Mouse (Mus musculus) heart, adult 2 months (tissue): ENCODE results near the gene Hnrnpa2b1.

Source experiments
- EP300 ChIP-seq: fragments of 200-500 bp; IDR thresholded peaks from 2 replicates; pipeline ENCODE4 v1.6.1; 2011; ENCODE audit warnings: low read depth, low read length, control low read depth; ENCODE audit not compliant: insufficient read depth
- POLR2A ChIP-seq: fragments of 200-500 bp; IDR thresholded peaks from 2 replicates; pipeline ENCODE4 v1.6.1; 2011; ENCODE audit warnings: mild to moderate bottlenecking, low read depth, low read length, control low read depth; ENCODE audit not compliant: insufficient read depth

DNA sequence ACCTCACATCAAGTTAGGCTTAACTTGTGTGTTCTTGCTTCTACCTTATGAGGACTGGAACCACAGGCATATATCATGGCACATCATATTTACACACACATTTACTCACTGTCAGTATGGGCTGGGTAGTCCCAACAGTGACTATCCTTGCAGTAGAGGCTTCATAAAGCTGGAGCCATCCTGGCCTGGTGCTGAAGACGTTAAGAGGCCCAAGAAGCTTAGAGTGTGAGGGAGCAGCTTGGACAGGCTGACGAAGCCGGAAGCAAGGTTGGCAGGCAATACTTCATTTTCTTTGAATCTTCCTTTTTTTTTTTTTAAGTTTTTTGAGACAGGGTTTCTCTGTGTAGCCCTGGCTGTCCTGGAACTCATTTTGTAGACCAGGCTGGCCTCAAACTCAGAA lies 14.2 kb upstream of the Hnrnpa2b1 start:
- TF ChIP-seq POLR2A (no peak), EP300 (no peak)
